Mouse (Mus musculus): ENCODE measurements at regions not wholly inside any gene's neighbourhood (a gene's known extent, or its start where the extent isn't known, plus 50 kb on each side); places are given as distances from the start of the nearest gene placed in this dataset.

DNA sequence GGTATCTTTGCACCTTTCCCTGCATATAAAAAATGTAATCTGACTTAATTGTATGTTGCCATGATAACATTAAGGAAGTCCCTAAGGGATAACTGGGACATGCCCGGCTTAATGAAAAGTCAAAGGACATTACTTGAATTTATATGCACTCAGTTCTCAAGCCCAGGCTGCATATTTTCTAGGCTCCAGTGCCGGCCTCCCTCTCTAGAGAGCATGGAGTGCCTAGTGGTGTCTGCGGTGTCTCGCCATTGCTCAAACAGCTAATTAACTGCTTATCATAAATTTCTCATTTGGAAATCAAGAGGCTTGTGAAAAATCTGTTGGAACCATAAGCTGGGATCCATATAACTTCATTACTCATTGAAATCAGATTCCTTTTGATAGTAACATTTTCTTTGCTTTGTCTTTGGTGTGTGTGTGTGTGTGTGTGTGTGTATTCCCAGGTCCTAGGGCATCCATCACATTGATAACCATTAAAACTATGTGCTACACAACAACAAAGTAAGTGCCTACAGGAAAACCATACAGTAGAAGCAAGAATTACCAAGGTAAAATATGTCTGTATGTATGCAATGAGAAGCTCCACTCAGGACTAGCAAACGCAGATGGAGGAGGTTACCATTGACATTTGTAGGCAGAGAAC, 238.0 kb upstream of the Apob start:
- Histone ChIP-seq H3K4me2 (ENCODE audit: low read depth, low read length) (no peak overlapping the region), H3K4me3 (ENCODE audit: low read depth, low read length) (no peak overlapping the region), H3K9ac (replicated peaks; ENCODE audit: low read depth, low read length) (no peak overlapping the region), H3K9me3 (replicated peaks; ENCODE audit: control insufficient read depth, low read length) (no peaks in the 10 kb centered on the region), H3K27ac (ENCODE audit: low read depth) (no peak overlapping the region), H3K36me3 (replicated peaks; ENCODE audit: control insufficient read depth, insufficient read depth, low read length) (no peaks in the 10 kb centered on the region), H3K4me1 (ENCODE audit: control insufficient read depth, insufficient read depth) (no peaks in the 10 kb centered on the region), H3K27me3 (ENCODE audit: control insufficient read depth, insufficient read depth, low read length) (no peaks in the 10 kb centered on the region)
- ATAC-seq (ENCODE audit: insufficient read depth, low read depth) (no peak), DNase-seq (ENCODE audit: low spot score) (no peak)
- no peak for TF ChIP-seq CTCF (IDR thresholded peaks at IDR 0.05; ENCODE audit: low read depth)
- no peak for TF ChIP-seq EP300 (IDR thresholded peaks at IDR 0.05; ENCODE audit: low read depth)
- 79% methylated on average over 5 of the region's 5 CpGs for WGBS

DNA sequence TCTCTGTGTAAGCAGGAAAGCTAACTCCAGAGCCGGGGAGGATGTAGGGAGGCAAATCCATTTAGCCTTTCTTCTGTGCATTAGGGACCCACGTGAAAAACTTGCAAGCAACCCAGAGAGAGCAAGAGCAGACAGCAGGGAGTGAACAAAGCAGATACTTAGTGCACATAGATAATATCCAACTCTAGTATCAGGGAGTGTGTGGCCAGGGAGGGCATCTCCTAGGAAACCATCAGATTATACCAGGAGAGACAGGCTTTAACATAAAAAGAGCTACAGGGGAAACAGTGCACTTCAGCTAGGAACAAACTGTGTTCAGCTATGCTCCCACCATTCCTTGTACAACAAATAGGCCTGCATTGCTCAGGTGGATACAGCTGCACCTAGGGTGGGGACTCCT, 230.7 kb upstream of the Apob start:
- H3K27me3 ChIP-seq (ENCODE audit: control insufficient read depth, insufficient read depth, low read length) = no peaks in the 10 kb centered on the region
- 16% methylated on average over 2 of the region's 2 CpGs for WGBS
- H3K4me1 ChIP-seq (ENCODE audit: control insufficient read depth, insufficient read depth) = peaks cover 7% of the 10 kb centered on the region; the same call in 1 of the 2 replicates
- no peak overlapping the region for H3K27ac ChIP-seq (ENCODE audit: low read depth)
- TF ChIP-seq EP300 (IDR thresholded peaks at IDR 0.05; ENCODE audit: low read depth) (no peak), CTCF (IDR thresholded peaks at IDR 0.05; ENCODE audit: low read depth) (no peak)
- H3K9ac ChIP-seq (replicated peaks; ENCODE audit: low read depth, low read length) = no peak overlapping the region
- ATAC-seq (ENCODE audit: insufficient read depth, low read depth) (no peak), DNase-seq (ENCODE audit: low spot score) (no peak)
- no peaks in the 10 kb centered on the region for H3K36me3 ChIP-seq (replicated peaks; ENCODE audit: control insufficient read depth, insufficient read depth, low read length)
- H3K4me3 ChIP-seq (ENCODE audit: low read depth, low read length) = no peak overlapping the region
- no peak overlapping the region for H3K4me2 ChIP-seq (ENCODE audit: low read depth, low read length)
- H3K9me3 ChIP-seq (replicated peaks; ENCODE audit: control insufficient read depth, low read length) = no peaks in the 10 kb centered on the region

DNA sequence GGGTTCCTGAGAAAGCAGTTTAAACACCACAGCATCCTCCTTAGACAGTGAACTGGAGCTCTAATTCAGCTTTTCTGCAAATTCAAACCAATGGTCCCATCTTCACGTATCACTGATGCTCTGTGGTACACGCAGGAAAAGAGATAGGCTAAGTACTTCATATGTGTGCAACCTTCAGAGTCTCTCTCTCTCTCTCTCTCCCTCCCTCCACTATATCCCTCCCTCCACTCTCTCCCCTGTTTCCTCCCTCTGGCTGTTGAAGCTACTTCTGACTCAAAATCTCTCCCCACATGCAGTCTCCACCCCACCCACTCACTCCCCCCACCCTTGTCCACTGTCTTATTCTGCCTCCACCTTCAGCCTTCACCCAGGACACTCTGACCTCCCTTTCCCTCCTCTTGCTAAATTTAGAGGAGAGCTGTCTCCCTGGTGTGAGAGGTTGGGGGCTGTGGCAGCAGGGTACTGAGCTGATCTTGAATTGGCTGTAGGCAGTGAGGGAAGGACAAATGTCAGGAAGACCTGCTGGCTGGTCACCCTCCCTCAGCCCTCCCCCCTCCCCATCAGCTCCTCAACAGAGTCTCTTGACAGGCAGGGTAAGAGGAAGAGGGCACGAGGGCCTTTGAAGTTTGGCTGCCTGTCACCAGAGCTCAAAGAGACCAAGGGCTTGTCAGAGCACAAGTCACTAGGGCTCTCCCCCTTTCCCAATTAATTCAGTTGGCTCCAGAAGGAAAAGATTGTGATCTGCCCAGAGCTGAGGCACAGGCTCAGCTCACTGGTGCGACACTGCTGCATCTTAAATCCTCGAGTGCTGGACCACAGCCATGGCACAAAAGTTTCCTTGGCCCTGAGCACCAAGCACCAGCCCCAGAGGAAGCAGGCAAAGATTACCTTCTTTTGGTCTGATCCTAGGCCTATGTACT, 227.9 kb upstream of the Apob start:
- no peaks in the 10 kb centered on the region for H3K27me3 ChIP-seq (ENCODE audit: control insufficient read depth, insufficient read depth, low read length)
- H3K4me1 ChIP-seq (ENCODE audit: control insufficient read depth, insufficient read depth) = peaks cover 7% of the 10 kb centered on the region; the same call in 1 of the 2 replicates
- WGBS = 21% methylated on average over 5 of the region's 5 CpGs
- TF ChIP-seq EP300 (IDR thresholded peaks at IDR 0.05; ENCODE audit: low read depth) = no peak
- no peak for TF ChIP-seq CTCF (IDR thresholded peaks at IDR 0.05; ENCODE audit: low read depth)
- H3K4me3 ChIP-seq (ENCODE audit: low read depth, low read length) = no peak overlapping the region
- DNase-seq (ENCODE audit: low spot score) (no peak), ATAC-seq (ENCODE audit: insufficient read depth, low read depth) (peak; percentile 24; the same call in 1 of the 2 replicates)
- no peaks in the 10 kb centered on the region for H3K9me3 ChIP-seq (replicated peaks; ENCODE audit: control insufficient read depth, low read length)
- H3K9ac ChIP-seq (replicated peaks; ENCODE audit: low read depth, low read length) = no peak overlapping the region
- no peak overlapping the region for H3K4me2 ChIP-seq (ENCODE audit: low read depth, low read length)
- no peak overlapping the region for H3K27ac ChIP-seq (ENCODE audit: low read depth)
- H3K36me3 ChIP-seq (replicated peaks; ENCODE audit: control insufficient read depth, insufficient read depth, low read length) = no peaks in the 10 kb centered on the region

DNA sequence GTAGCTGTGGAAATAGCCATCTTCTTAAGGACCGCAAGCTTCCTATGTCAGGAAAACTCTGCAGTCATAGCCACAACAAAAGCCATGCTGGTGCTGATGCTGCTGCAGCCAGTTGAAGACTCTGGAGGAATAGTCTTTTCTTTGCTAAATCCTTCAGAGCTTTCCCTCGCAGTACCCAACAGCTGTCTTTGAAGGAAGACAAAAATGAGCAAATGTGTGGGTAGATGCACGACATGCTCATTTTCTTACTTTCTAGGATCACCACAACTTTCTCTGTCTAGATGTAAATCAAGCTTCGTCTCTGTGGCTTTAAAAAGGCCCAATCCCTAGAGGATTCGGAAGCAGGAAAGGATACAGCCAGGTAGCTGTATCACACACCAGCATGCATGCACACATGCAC, 222.6 kb upstream of the Apob start:
- H3K4me2 ChIP-seq (ENCODE audit: low read depth, low read length) = no peak overlapping the region
- ATAC-seq (ENCODE audit: insufficient read depth, low read depth) (no peak), DNase-seq (ENCODE audit: low spot score) (no peak)
- H3K36me3 ChIP-seq (replicated peaks; ENCODE audit: control insufficient read depth, insufficient read depth, low read length) = no peaks in the 10 kb centered on the region
- no peak for TF ChIP-seq EP300 (IDR thresholded peaks at IDR 0.05; ENCODE audit: low read depth)
- TF ChIP-seq CTCF (IDR thresholded peaks at IDR 0.05; ENCODE audit: low read depth) = no peak
- WGBS = 84% methylated on average over 5 of the region's 5 CpGs
- H3K9me3 ChIP-seq (replicated peaks; ENCODE audit: control insufficient read depth, low read length) = no peaks in the 10 kb centered on the region
- no peak overlapping the region for H3K27ac ChIP-seq (ENCODE audit: low read depth)
- H3K4me1 ChIP-seq (ENCODE audit: control insufficient read depth, insufficient read depth) = peaks cover 3% of the 10 kb centered on the region; the same call in 1 of the 2 replicates
- no peak overlapping the region for H3K9ac ChIP-seq (replicated peaks; ENCODE audit: low read depth, low read length)
- no peaks in the 10 kb centered on the region for H3K27me3 ChIP-seq (ENCODE audit: control insufficient read depth, insufficient read depth, low read length)
- no peak overlapping the region for H3K4me3 ChIP-seq (ENCODE audit: low read depth, low read length)

DNA sequence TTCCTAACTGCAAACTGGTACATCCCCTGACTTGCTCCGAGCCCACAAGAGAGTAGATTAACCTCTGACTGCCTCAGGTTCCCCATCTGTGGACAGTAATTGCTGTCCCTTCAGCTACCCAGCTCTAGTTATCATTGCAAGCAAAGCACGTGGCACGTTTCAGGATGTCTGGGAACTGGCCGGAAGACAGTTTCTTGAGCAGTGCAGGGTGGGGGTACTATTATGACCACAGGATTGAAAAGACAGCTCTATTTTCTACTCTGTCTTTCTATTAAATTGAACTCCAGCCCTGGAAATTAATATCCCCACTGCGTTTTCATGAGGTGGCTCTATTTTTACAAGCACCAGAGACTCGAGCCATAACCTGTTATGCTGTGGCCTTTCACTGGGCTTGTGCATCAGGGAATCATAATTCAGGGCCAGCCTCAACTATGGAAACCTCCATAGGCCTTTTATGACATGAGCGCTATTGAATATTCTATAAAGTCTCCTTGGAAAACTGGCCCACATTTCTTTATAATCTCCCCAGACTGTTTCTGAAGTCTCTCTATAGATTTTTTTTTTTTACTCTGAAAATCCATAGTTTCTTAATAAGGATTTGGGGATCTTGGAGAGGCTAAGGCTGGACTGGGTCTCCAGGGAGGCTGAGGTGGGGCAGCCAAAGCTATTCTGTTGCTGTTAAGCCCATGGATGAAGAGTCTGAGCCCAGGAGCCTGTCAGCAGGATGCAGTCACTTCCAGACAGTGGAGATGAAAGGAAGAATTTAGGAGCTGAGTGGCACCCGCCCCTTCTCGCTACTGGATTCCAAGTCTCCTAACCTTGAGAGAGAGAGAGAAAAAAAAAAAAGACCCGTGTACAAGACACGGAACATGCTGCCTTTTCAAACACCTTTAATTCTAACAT, 212.4 kb upstream of the Apob start:
- no peaks in the 10 kb centered on the region for H3K27me3 ChIP-seq (ENCODE audit: control insufficient read depth, insufficient read depth, low read length)
- no peaks in the 10 kb centered on the region for H3K4me1 ChIP-seq (ENCODE audit: control insufficient read depth, insufficient read depth)
- no peak for ATAC-seq (ENCODE audit: insufficient read depth, low read depth)
- TF ChIP-seq CTCF (IDR thresholded peaks at IDR 0.05; ENCODE audit: low read depth) (no peak), EP300 (IDR thresholded peaks at IDR 0.05; ENCODE audit: low read depth) (no peak)
- H3K9ac ChIP-seq (replicated peaks; ENCODE audit: low read depth, low read length) = no peak overlapping the region
- no peak for DNase-seq (ENCODE audit: low spot score)
- no peaks in the 10 kb centered on the region for H3K9me3 ChIP-seq (replicated peaks; ENCODE audit: control insufficient read depth, low read length)
- H3K27ac ChIP-seq (ENCODE audit: low read depth) = no peak overlapping the region
- 62% methylated on average over 11 of the region's 11 CpGs for WGBS
- H3K4me3 ChIP-seq (ENCODE audit: low read depth, low read length) = no peak overlapping the region
- H3K4me2 ChIP-seq (ENCODE audit: low read depth, low read length) = no peak overlapping the region
- no peaks in the 10 kb centered on the region for H3K36me3 ChIP-seq (replicated peaks; ENCODE audit: control insufficient read depth, insufficient read depth, low read length)
